Mouse (Mus musculus): ENCODE measurements around the gene Sapcd1. TPM values are rescaled to one million over a fixed set of nuclear protein-coding genes. Genes with fewer than 3 reads are reported as not detected.
"Not testable (repeated sequence)": the region's sequence is repeated elsewhere in the genome, so short reads cannot be mapped to it uniquely, and the experiment has no call there.

The Sapcd1 gene
- polyA plus RNA-seq, 1 experiment from 2014 or later = 2.5 TPM

- 22% methylated on average over 30 of the region's 32 CpGs for WGBS
- H3K27me3 ChIP-seq; ATAC-seq (ENCODE audit: low FRiP score): not testable (repeated sequence)
Measured at GRCm38 (mm10) chr17:34999871-35000716, 27.7 kb downstream of the Sapcd1 start.

GRCm38 (mm10) chr17:34998526-34999430 lies 29.0 kb downstream of the Sapcd1 start:
- no peaks in the 10 kb centered on the region for H3K9me3 ChIP-seq
- peaks cover 32% of the 10 kb centered on the region for H3K4me1 ChIP-seq (replicated peaks)
- peak overlapping the region; percentile 46; the same call in 1 of the 2 replicates for H3K9ac ChIP-seq
- WGBS = 92% methylated on average over 15 of the region's 15 CpGs
- H3K27me3 ChIP-seq = no peaks in the 10 kb centered on the region
- no peak for ATAC-seq (ENCODE audit: low FRiP score)
- H3K4me2 ChIP-seq = peak overlapping the region; percentile 100; the same call in 1 of the 2 replicates
- H3K36me3 ChIP-seq = no peaks in the 10 kb centered on the region
- H3K27ac ChIP-seq = no peak overlapping the region
- no peak overlapping the region for H3K4me3 ChIP-seq

More at GRCm38 (mm10) chr17:34999871-35000716, 27.7 kb downstream of the Sapcd1 start:
- Histone ChIP-seq H3K27ac (peak overlapping the region; percentile 96; the same call in 1 of the 2 replicates), H3K4me2 (peak overlapping the region; percentile 100), H3K4me1 (replicated peaks) (peaks cover 32% of the 10 kb centered on the region), H3K4me3 (peak overlapping the region; percentile 90), H3K9ac (peak overlapping the region; percentile 97), H3K36me3 (peaks cover 11% of the 10 kb centered on the region)
- H3K9me3 ChIP-seq = not testable (repeated sequence)

- no peak overlapping the region for H3K4me2 ChIP-seq
- no peak for ATAC-seq (ENCODE audit: low FRiP score)
- H3K27ac ChIP-seq = no peak overlapping the region
- H3K9ac ChIP-seq = peak overlapping the region; percentile 0; the same call in 1 of the 2 replicates
- no peaks in the 10 kb centered on the region for H3K27me3 ChIP-seq
- 82% methylated on average over 5 of the region's 5 CpGs for WGBS
- H3K4me1 ChIP-seq (replicated peaks) = peaks cover 16% of the 10 kb centered on the region
- no peaks in the 10 kb centered on the region for H3K9me3 ChIP-seq
- no peak overlapping the region for H3K4me3 ChIP-seq
- no peaks in the 10 kb centered on the region for H3K36me3 ChIP-seq
Measured at GRCm38 (mm10) chr17:34997142-34997483, 30.7 kb downstream of the Sapcd1 start.

DNA sequence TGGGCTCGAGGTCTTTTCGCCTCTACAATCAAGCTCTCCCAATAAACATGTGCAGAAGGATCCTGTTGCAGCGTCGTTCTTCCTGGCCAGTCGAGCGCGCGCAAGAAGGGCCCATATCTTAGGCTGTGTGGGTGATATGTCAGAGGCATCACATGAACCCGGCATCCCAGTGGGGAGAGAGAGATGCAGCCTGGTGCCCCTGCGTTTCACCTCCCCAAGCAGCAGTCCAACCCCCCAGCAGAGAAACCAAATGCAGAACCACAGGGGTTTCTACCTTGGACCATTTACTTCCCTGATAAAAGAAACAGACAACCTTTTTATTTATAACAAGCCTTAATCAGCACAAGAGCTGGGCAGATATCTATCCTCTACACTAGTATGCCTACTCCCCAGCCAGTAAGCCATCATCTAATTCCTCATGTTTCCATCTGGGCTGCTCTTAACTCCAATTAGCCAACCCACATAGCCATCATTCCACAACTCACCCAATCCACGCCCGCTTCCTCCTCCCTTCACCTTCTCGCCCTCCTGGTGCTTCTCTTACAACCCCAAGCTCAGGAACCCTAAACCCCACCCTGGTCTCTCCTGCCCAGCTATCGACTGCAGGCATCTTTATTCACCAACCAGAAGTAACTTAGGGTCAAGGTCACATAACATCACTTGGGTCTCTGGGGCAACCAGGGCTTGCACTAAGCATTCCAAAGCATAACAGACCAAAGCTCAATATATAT lies 31.2 kb downstream of the Sapcd1 start:
- Histone ChIP-seq H3K27me3 (no peaks in the 10 kb centered on the region), H3K36me3 (no peaks in the 10 kb centered on the region), H3K9ac (no peak overlapping the region), H3K4me2 (no peak overlapping the region), H3K27ac (no peak overlapping the region), H3K9me3 (no peaks in the 10 kb centered on the region), H3K4me1 (replicated peaks) (peaks cover 10% of the 10 kb centered on the region), H3K4me3 (no peak overlapping the region)
- 86% methylated on average over 14 of the region's 14 CpGs for WGBS
- no peak for ATAC-seq (ENCODE audit: low FRiP score)

DNA sequence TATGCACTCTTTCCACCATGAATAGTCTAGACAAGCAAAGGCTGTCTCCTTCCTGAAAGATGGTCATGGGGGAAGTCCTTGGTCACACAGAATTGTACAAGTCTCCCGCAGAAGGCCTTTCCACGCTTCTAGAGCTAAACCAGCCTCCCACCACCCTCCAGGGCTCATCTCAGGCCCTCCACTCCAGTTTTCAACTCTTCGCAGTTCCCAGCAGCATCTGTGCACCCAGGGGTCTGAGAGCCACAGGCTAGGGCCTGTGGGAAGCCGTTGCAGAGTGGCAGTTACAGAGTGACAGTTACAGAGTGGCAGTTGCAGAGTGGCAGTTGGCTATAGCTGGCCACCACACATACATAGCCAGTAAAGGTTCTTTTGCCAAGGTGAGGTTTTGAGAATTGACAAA lies 31.9 kb downstream of the Sapcd1 start:
- not testable (repeated sequence) for H3K27ac ChIP-seq; H3K4me3 ChIP-seq; H3K4me1 ChIP-seq (replicated peaks); H3K36me3 ChIP-seq; H3K27me3 ChIP-seq; H3K9me3 ChIP-seq; H3K4me2 ChIP-seq; H3K9ac ChIP-seq; ATAC-seq (ENCODE audit: low FRiP score)
- 97% methylated on average over 4 of the region's 4 CpGs for WGBS

GRCm38 (mm10) chr17:34995192-34995591 lies 32.6 kb downstream of the Sapcd1 start:
- ATAC-seq (ENCODE audit: low FRiP score); H3K4me3 ChIP-seq; H3K9me3 ChIP-seq; H3K4me1 ChIP-seq (replicated peaks); H3K27ac ChIP-seq; H3K36me3 ChIP-seq; H3K9ac ChIP-seq; H3K27me3 ChIP-seq; H3K4me2 ChIP-seq: not testable (repeated sequence)
- WGBS = 86% methylated on average over 4 of the region's 4 CpGs

- peaks cover 9% of the 10 kb centered on the region; the same call in 1 of the 2 replicates for H3K36me3 ChIP-seq
- ATAC-seq (ENCODE audit: low FRiP score) = no peak
Measured at GRCm38 (mm10) chr17:34994751-34995150, 33.1 kb downstream of the Sapcd1 start.

GRCm38 (mm10) chr17:34984218-34984617 lies 43.6 kb downstream of the Sapcd1 start:
- whole genome bisulfite sequencing = 78% methylated on average over 2 of the region's 2 CpGs
- ATAC-seq (ENCODE audit: low FRiP score) = no peak
- no peak overlapping the region for H3K9ac ChIP-seq

More at GRCm38 (mm10) chr17:34994751-34995150, 33.1 kb downstream of the Sapcd1 start:
- Histone ChIP-seq H3K4me2 (no peak overlapping the region), H3K27me3 (no peaks in the 10 kb centered on the region), H3K9ac (no peak overlapping the region), H3K4me3 (no peak overlapping the region), H3K4me1 (replicated peaks) (peaks cover 4% of the 10 kb centered on the region), H3K9me3 (no peaks in the 10 kb centered on the region), H3K27ac (no peak overlapping the region)

GRCm38 (mm10) chr17:34982328-34982727 lies 45.5 kb downstream of the Sapcd1 start:
- Histone ChIP-seq H3K4me2 (peak overlapping the region; percentile 88), H3K27me3 (no peaks in the 10 kb centered on the region), H3K4me1 (replicated peaks) (peaks cover 24% of the 10 kb centered on the region), H3K9ac (peak overlapping the region; percentile 87), H3K27ac (peak overlapping the region; percentile 97), H3K4me3 (peak overlapping the region; percentile 76), H3K36me3 (peaks cover 18% of the 10 kb centered on the region), H3K9me3 (no peaks in the 10 kb centered on the region)
- no peak for ATAC-seq (ENCODE audit: low FRiP score)
- 0% methylated on average over 15 of the region's 15 CpGs for WGBS

More at GRCm38 (mm10) chr17:34984218-34984617, 43.6 kb downstream of the Sapcd1 start:
- Histone ChIP-seq H3K36me3 (peaks cover 22% of the 10 kb centered on the region), H3K9me3 (no peaks in the 10 kb centered on the region), H3K4me3 (no peak overlapping the region), H3K4me2 (no peak overlapping the region), H3K27ac (no peak overlapping the region), H3K27me3 (no peaks in the 10 kb centered on the region), H3K4me1 (replicated peaks) (peaks cover 24% of the 10 kb centered on the region)

GRCm38 (mm10) chr17:34981690-34982180 lies 46.1 kb downstream of the Sapcd1 start, which contains the start of gene Lsm2:
Lsm2 (plus strand) TSS chr17:34981862.
- Histone ChIP-seq H3K4me1 (replicated peaks) (peaks cover 24% of the 10 kb centered on the region), H3K27me3 (no peaks in the 10 kb centered on the region), H3K4me3 (peak within 1 kb of the TSS; percentile 76), H3K27ac (peak within 1 kb of the TSS; percentile 97), H3K36me3 (peaks cover 17% of the 10 kb centered on the region), H3K9ac (peak within 1 kb of the TSS; percentile 87), H3K9me3 (no peaks in the 10 kb centered on the region), H3K4me2 (peak within 1 kb of the TSS; percentile 88)
- peak; percentile 97 for ATAC-seq (ENCODE audit: low FRiP score)
- whole genome bisulfite sequencing = under 1% methylated on average over 58 of the region's 58 CpGs

GRCm38 (mm10) chr17:34980655-34981054 lies 47.2 kb downstream of the Sapcd1 start:
- Histone ChIP-seq H3K36me3 (peaks cover 6% of the 10 kb centered on the region), H3K4me3 (peak overlapping the region; percentile 76), H3K27me3 (no peaks in the 10 kb centered on the region), H3K4me1 (replicated peaks) (peaks cover 24% of the 10 kb centered on the region), H3K9ac (peak overlapping the region; percentile 87), H3K9me3 (no peaks in the 10 kb centered on the region), H3K27ac (peak overlapping the region; percentile 97; the same call in 1 of the 2 replicates), H3K4me2 (peak overlapping the region; percentile 88)
- WGBS = 21% methylated on average over 2 of the region's 2 CpGs
- ATAC-seq (ENCODE audit: low FRiP score) = no peak
